Mouse (Mus musculus) neural tube, embryonic 12.5 days (tissue): ENCODE measurements around the gene Rpl27a. TPM values are rescaled to one million over a fixed set of nuclear protein-coding genes. Genes with fewer than 3 reads are reported as not detected.

Experiments used
- ATAC-seq: fragments of 200-750 bp; cut with Nextera tagmentation; 2 replicates; pipeline ENCODE4 v1.8.0; 2017; ENCODE audit warnings: low read depth, mild to moderate bottlenecking, moderate TSS enrichment, moderate library complexity; ENCODE audit not compliant: low FRiP score
- H3K27ac ChIP-seq: fragments of 300-500 bp; sonication (generic); 2 replicates; pipeline ENCODE4 v1.5.1; 2016
- H3K27me3 ChIP-seq: fragments of 300-500 bp; sonication (generic); replicated peaks from 2 replicates; pipeline ENCODE4 v1.6.1; 2016; ENCODE audit warnings: mild to moderate bottlenecking
- H3K36me3 ChIP-seq: fragments of 300-500 bp; sonication (generic); 2 replicates; pipeline ENCODE4 v1.6.1; 2016; ENCODE audit warnings: mild to moderate bottlenecking
- H3K4me1 ChIP-seq: fragments of 300-500 bp; sonication (generic); 2 replicates; pipeline ENCODE4 v1.6.1; 2016
- H3K4me2 ChIP-seq: fragments of 300-500 bp; sonication (generic); replicated peaks from 2 replicates; pipeline ENCODE4 v1.6.1; 2016; ENCODE audit warnings: mild to moderate bottlenecking
- H3K4me3 ChIP-seq: fragments of 300-500 bp; sonication (generic); 2 replicates; pipeline ENCODE4 v1.5.1; 2016
- H3K9ac ChIP-seq: fragments of 300-500 bp; sonication (generic); 2 replicates; pipeline ENCODE4 v1.6.1; 2016; ENCODE audit warnings: mild to moderate bottlenecking
- H3K9me3 ChIP-seq: fragments of 300-500 bp; sonication (generic); 2 replicates; pipeline ENCODE4 v1.6.1; 2016; ENCODE audit warnings: mild to moderate bottlenecking
- WGBS: fragments of 180-500 bp; shearing (Covaris S2); methylation state at CpG from one replicate; pipeline ENCODE4 v1.1.7; 2016; 5-methylcytosine and 5-hydroxymethylcytosine counted together
- polyA plus RNA-seq: library from polyadenylated mRNA; unstranded; fragments of >200 nt; fragmentation: Nextera tagmentation; extraction: Ambion mirVana; gene quantifications from 2 replicates; pipeline ENCODE4 v1.2.1, GENCODE M21; 2016

Rpl27a gene
- polyA plus RNA-seq = 88.0 and 90.4 TPM in 2 replicates

- WGBS = under 1% methylated on average over 72 of the region's 72 CpGs
- peak within 1 kb of the TSS; percentile 89 for H3K27ac ChIP-seq
Observed at GRCm38 (mm10) chr7:109518838-109519696, at the start of gene Rpl27a. Gene Rpl27a (plus strand): TSS chr7:109519147.

GRCm38 (mm10) chr7:109470700-109471099 is 48.2 kb upstream of the Rpl27a start:
- no peak overlapping the region for H3K4me3 ChIP-seq
- no peak for ATAC-seq
- H3K9me3 ChIP-seq = no peaks in the 10 kb centered on the region
- H3K4me2 ChIP-seq = no peak overlapping the region
- H3K27me3 ChIP-seq = no peaks in the 10 kb centered on the region
- H3K9ac ChIP-seq = no peak overlapping the region
- H3K27ac ChIP-seq = no peak overlapping the region
- H3K36me3 ChIP-seq = no peaks in the 10 kb centered on the region
- 78% methylated on average over 4 of the region's 4 CpGs for WGBS
- H3K4me1 ChIP-seq = no peaks in the 10 kb centered on the region

More at GRCm38 (mm10) chr7:109518838-109519696, at the start of gene Rpl27a:
- peak; percentile 95 for ATAC-seq
- no peaks in the 10 kb centered on the region for H3K27me3 ChIP-seq
- peaks cover 23% of the 10 kb centered on the region for H3K4me1 ChIP-seq
- peaks cover 31% of the 10 kb centered on the region for H3K36me3 ChIP-seq
- peak within 1 kb of the TSS; percentile 94 for H3K4me2 ChIP-seq
- H3K4me3 ChIP-seq = peak within 1 kb of the TSS; percentile 86
- no peaks in the 10 kb centered on the region for H3K9me3 ChIP-seq
- peak within 1 kb of the TSS; percentile 94 for H3K9ac ChIP-seq

- Histone ChIP-seq H3K9ac (no peak overlapping the region), H3K27me3 (no peaks in the 10 kb centered on the region), H3K9me3 (no peaks in the 10 kb centered on the region), H3K36me3 (no peaks in the 10 kb centered on the region), H3K27ac (no peak overlapping the region), H3K4me3 (no peak overlapping the region), H3K4me2 (no peak overlapping the region), H3K4me1 (no peaks in the 10 kb centered on the region)
- WGBS = 91% methylated on average over 3 of the region's 3 CpGs
- ATAC-seq = no peak
Observed at GRCm38 (mm10) chr7:109477926-109478325, 41.0 kb upstream of the Rpl27a start.

GRCm38 (mm10) chr7:109480765-109481197 is 38.2 kb upstream of the Rpl27a start:
- Histone ChIP-seq H3K9ac (no peak overlapping the region), H3K4me1 (no peaks in the 10 kb centered on the region), H3K27ac (no peak overlapping the region), H3K4me3 (no peak overlapping the region), H3K36me3 (no peaks in the 10 kb centered on the region), H3K27me3 (no peaks in the 10 kb centered on the region), H3K4me2 (peak overlapping the region; percentile 35), H3K9me3 (no peaks in the 10 kb centered on the region)
- ATAC-seq = peak; percentile 61; the same call in 1 of the 2 replicates
- WGBS = 34% methylated on average over 7 of the region's 7 CpGs

GRCm38 (mm10) chr7:109484221-109484620 is 34.7 kb upstream of the Rpl27a start:
- Histone ChIP-seq H3K9ac (no peak overlapping the region), H3K36me3 (no peaks in the 10 kb centered on the region), H3K4me3 (no peak overlapping the region), H3K27ac (no peak overlapping the region), H3K27me3 (no peaks in the 10 kb centered on the region), H3K4me2 (no peak overlapping the region), H3K9me3 (no peaks in the 10 kb centered on the region), H3K4me1 (no peaks in the 10 kb centered on the region)
- no peak for ATAC-seq
- 68% methylated on average over 5 of the region's 5 CpGs for WGBS

GRCm38 (mm10) chr7:109492616-109493318 is 26.2 kb upstream of the Rpl27a start:
- Histone ChIP-seq H3K4me3 (no peak overlapping the region), H3K27me3 (peaks cover 3% of the 10 kb centered on the region), H3K36me3 (no peaks in the 10 kb centered on the region), H3K9ac (no peak overlapping the region), H3K9me3 (no peaks in the 10 kb centered on the region), H3K27ac (no peak overlapping the region), H3K4me1 (peaks cover 13% of the 10 kb centered on the region), H3K4me2 (peak overlapping the region; percentile 55)
- 68% methylated on average over 18 of the region's 18 CpGs for WGBS
- no peak for ATAC-seq

- Histone ChIP-seq H3K9ac (peak overlapping the region; percentile 40; the same call in 1 of the 2 replicates), H3K4me3 (0 out of 2 replicates have a peak overlapping the region, but pooled peaks have one; percentile 11), H3K9me3 (no peaks in the 10 kb centered on the region), H3K4me2 (peak overlapping the region; percentile 55), H3K27ac (no peak overlapping the region), H3K36me3 (no peaks in the 10 kb centered on the region), H3K4me1 (peaks cover 13% of the 10 kb centered on the region), H3K27me3 (peaks cover 3% of the 10 kb centered on the region)
- 12% methylated on average over 21 of the region's 21 CpGs for WGBS
- peak; percentile 82 for ATAC-seq
Observed at GRCm38 (mm10) chr7:109493319-109494316, 25.3 kb upstream of the Rpl27a start.

- Histone ChIP-seq H3K9ac (no peak overlapping the region), H3K4me3 (no peak overlapping the region), H3K9me3 (no peaks in the 10 kb centered on the region), H3K4me1 (peaks cover 13% of the 10 kb centered on the region), H3K27ac (no peak overlapping the region), H3K4me2 (no peak overlapping the region), H3K36me3 (no peaks in the 10 kb centered on the region), H3K27me3 (peaks cover 3% of the 10 kb centered on the region; the same call in 1 of the 2 replicates)
- WGBS = 39% methylated on average over 4 of the region's 4 CpGs
- no peak for ATAC-seq
Observed at GRCm38 (mm10) chr7:109497507-109497906, 21.4 kb upstream of the Rpl27a start.

- 4% methylated on average over 8 of the region's 8 CpGs for WGBS
- Histone ChIP-seq H3K36me3 (no peaks in the 10 kb centered on the region), H3K27me3 (no peaks in the 10 kb centered on the region), H3K4me1 (peaks cover 11% of the 10 kb centered on the region), H3K9me3 (no peaks in the 10 kb centered on the region), H3K9ac (no peak overlapping the region), H3K4me2 (peak overlapping the region; percentile 25; the same call in 1 of the 2 replicates), H3K27ac (no peak overlapping the region), H3K4me3 (no peak overlapping the region)
- ATAC-seq = peak; percentile 56; the same call in 1 of the 2 replicates
Observed at GRCm38 (mm10) chr7:109507119-109507518, 11.8 kb upstream of the Rpl27a start.

- H3K36me3 ChIP-seq = no peaks in the 10 kb centered on the region
- no peak overlapping the region for H3K9ac ChIP-seq
Observed at GRCm38 (mm10) chr7:109507572-109507971, 11.4 kb upstream of the Rpl27a start.

GRCm38 (mm10) chr7:109508034-109508433 is 10.9 kb upstream of the Rpl27a start, which contains the start of gene Trim66:
Gene Trim66 (minus strand): TSS chr7:109508134.
- Histone ChIP-seq H3K4me2 (peak within 1 kb of the TSS; percentile 25; the same call in 1 of the 2 replicates), H3K9ac (no peak within 1 kb of the TSS), H3K4me3 (no peak within 1 kb of the TSS), H3K9me3 (no peaks in the 10 kb centered on the region), H3K27ac (no peak within 1 kb of the TSS), H3K27me3 (no peaks in the 10 kb centered on the region), H3K36me3 (no peaks in the 10 kb centered on the region), H3K4me1 (peaks cover 11% of the 10 kb centered on the region)
- no peak for ATAC-seq
- 91% methylated on average over 4 of the region's 4 CpGs for WGBS

More at GRCm38 (mm10) chr7:109507572-109507971, 11.4 kb upstream of the Rpl27a start:
- Histone ChIP-seq H3K4me1 (peaks cover 11% of the 10 kb centered on the region), H3K4me3 (no peak overlapping the region), H3K4me2 (peak overlapping the region; percentile 25; the same call in 1 of the 2 replicates), H3K9me3 (no peaks in the 10 kb centered on the region), H3K27me3 (no peaks in the 10 kb centered on the region), H3K27ac (no peak overlapping the region)
- no peak for ATAC-seq
- WGBS = 34% methylated on average over 9 of the region's 9 CpGs
